In the genomic region with DNA sequence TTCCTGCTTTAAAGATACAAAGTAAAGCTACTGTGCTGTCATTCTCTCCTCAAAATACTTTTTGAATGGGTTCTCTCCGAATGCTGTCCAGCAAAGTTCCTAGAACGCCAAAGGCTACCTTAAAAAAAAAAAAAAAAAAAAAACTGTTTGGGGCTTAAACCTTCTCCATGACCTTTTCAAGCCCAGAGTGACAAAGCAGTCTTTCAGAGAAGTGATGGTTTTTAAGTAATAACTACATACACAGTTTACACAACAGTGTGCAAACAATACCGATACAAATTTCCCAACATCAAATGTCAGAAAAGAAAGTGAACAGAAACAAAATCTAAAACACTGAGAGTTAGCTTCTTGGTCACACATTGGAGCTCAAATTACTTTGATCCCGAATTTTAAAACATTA, we compare ENCODE assay signal across 9 mouse cellular contexts. TPM values are rescaled to one million over a fixed set of nuclear protein-coding genes. Genes with fewer than 3 reads are reported as not detected.
DNase-seq lines count a peak whose midpoint lies in the region; ATAC-seq lines count a peak whose summit lies in the region.
"Had no signal": no experiment of that assay in that cellular context is flagged by ENCODE, and none has a peak within 500 bp of the region (broad histone marks: within the 10 kb centered on the region; RNA-seq: fewer than 3 reads in every experiment).

No protein-coding gene starts in this region.

- 38% methylated on average over 4 of the region's 4 CpGs for WGBS in lung, embryonic 15.5 days
- WGBS in forebrain, embryonic 14.5 days: 58% methylated on average over 4 of the region's 4 CpGs
- WGBS in limb, embryonic 15.5 days: 49% methylated on average over 4 of the region's 4 CpGs
- WGBS in stomach, embryonic 14.5 days: 34% methylated on average over 4 of the region's 4 CpGs

- H3K36me3 ChIP-seq in lung, embryonic 15.5 days: 0 out of 2 replicates have a peak, but pooled peaks cover 2% of the 10 kb centered on the region
- peaks cover 6% of the 10 kb centered on the region for H3K36me3 ChIP-seq in forebrain, embryonic 14.5 days (ENCODE audit: control insufficient read depth, insufficient read depth, low read length)
- peaks cover 10% of the 10 kb centered on the region for H3K36me3 ChIP-seq in limb, embryonic 15.5 days
- H3K36me3 ChIP-seq in stomach, embryonic 14.5 days (ENCODE audit: control insufficient read depth, insufficient read depth, low read length): peaks cover 2% of the 10 kb centered on the region; the same call in 1 of the 2 replicates

- ATAC-seq in lung, embryonic 15.5 days (ENCODE audit: borderline replicate concordance, extremely low read depth, low FRiP score, low TSS enrichment): no peak
- no peak for ATAC-seq in forebrain, embryonic 14.5 days
- no peak for ATAC-seq in limb, embryonic 15.5 days (ENCODE audit: insufficient number of reproducible peaks, low FRiP score, low TSS enrichment, low read depth)
- ATAC-seq in stomach, embryonic 14.5 days (ENCODE audit: insufficient number of reproducible peaks, insufficient read depth, low FRiP score, low read depth): no peak

- H3K9ac ChIP-seq in lung, embryonic 15.5 days: peak overlapping the region; percentile 79; the same call in 1 of the 2 replicates
- no peak overlapping the region for H3K9ac ChIP-seq in forebrain, embryonic 14.5 days (ENCODE audit: low read length)
- H3K9ac ChIP-seq in limb, embryonic 15.5 days: no peak overlapping the region
- H3K9ac ChIP-seq in stomach, embryonic 14.5 days (replicated peaks; ENCODE audit: low read depth, low read length): no peak overlapping the region

- H3K27ac ChIP-seq in lung, embryonic 15.5 days: peak overlapping the region; percentile 99
- H3K27ac ChIP-seq in forebrain, embryonic 14.5 days (ENCODE audit: low read depth, low read length): no peak overlapping the region
- peak overlapping the region; percentile 22; the same call in 1 of the 2 replicates for H3K27ac ChIP-seq in limb, embryonic 15.5 days
- H3K27ac ChIP-seq in stomach, embryonic 14.5 days (ENCODE audit: low read length): peak overlapping the region; percentile 99; the same call in 1 of the 2 replicates

- DNase-seq in lung, postnatal 25 days (ENCODE audit: low spot score): no peak
- no peak for DNase-seq in forebrain, embryonic 14.5 days (ENCODE audit: low spot score)
- no peak for DNase-seq in ovary, adult 18-20 months (ENCODE audit: low spot score)
- no peak for DNase-seq in left cerebral cortex, postnatal 10 days (ENCODE audit: extremely low spot score in 1 of 2, low spot score in 2 of 2)
- DNase-seq in gastrocnemius, postnatal 36 days: no peak
- DNase-seq: cerebellum, adult 8-10 months had no signal

- peak overlapping the region; percentile 71; the same call in 1 of the 2 replicates for H3K4me3 ChIP-seq in lung, embryonic 15.5 days
- H3K4me3 ChIP-seq in forebrain, embryonic 14.5 days (ENCODE audit: low read depth, low read length): peak overlapping the region; percentile 62
- H3K4me3 ChIP-seq in limb, embryonic 15.5 days: peak overlapping the region; percentile 61
- peak overlapping the region; percentile 60; the same call in 1 of the 2 replicates for H3K4me3 ChIP-seq in stomach, embryonic 14.5 days (ENCODE audit: low read depth, low read length)

- peaks cover 6% of the 10 kb centered on the region; the same call in 1 of the 2 replicates for H3K4me1 ChIP-seq in lung, embryonic 15.5 days
- peaks cover 6% of the 10 kb centered on the region; the same call in 1 of the 2 replicates for H3K4me1 ChIP-seq in forebrain, embryonic 14.5 days (ENCODE audit: control insufficient read depth, insufficient read depth, low read length)
- H3K4me1 ChIP-seq in limb, embryonic 15.5 days: peaks cover 3% of the 10 kb centered on the region; the same call in 1 of the 2 replicates
- 0 out of 2 replicates have a peak, but pooled peaks cover 5% of the 10 kb centered on the region for H3K4me1 ChIP-seq in stomach, embryonic 14.5 days (ENCODE audit: control insufficient read depth, insufficient read depth, low read length)

- no peaks in the 10 kb centered on the region for H3K9me3 ChIP-seq in lung, embryonic 15.5 days
- no peaks in the 10 kb centered on the region for H3K9me3 ChIP-seq in forebrain, embryonic 14.5 days (replicated peaks; ENCODE audit: control insufficient read depth, low read length)
- H3K9me3 ChIP-seq in limb, embryonic 15.5 days: no peaks in the 10 kb centered on the region
- no peaks in the 10 kb centered on the region for H3K9me3 ChIP-seq in stomach, embryonic 14.5 days (ENCODE audit: control insufficient read depth, low read depth, low read length)

- intact Hi-C loops in left cerebral cortex, postnatal 10 days (cut with DNase I): loop anchor here (2.0 to 5.0 kb wide), 3 partner anchors 55 to 77 kb away; partner anchors contain the start of genes Ap4e1 and Trpm7
- intact Hi-C loops in gastrocnemius, postnatal 36 days (cut with DNase I): loop anchor here (2.0 to 5.0 kb wide), 2 partner anchors 34 to 55 kb away; partner anchors contain the start of gene Trpm7

- H3K27me3 ChIP-seq in lung, embryonic 15.5 days: no peaks in the 10 kb centered on the region
- H3K27me3 ChIP-seq in forebrain, embryonic 14.5 days (replicated peaks; ENCODE audit: control insufficient read depth, insufficient read depth, low read length): no peaks in the 10 kb centered on the region
- H3K27me3 ChIP-seq in limb, embryonic 15.5 days: no peaks in the 10 kb centered on the region
- H3K27me3 ChIP-seq in stomach, embryonic 14.5 days (ENCODE audit: control insufficient read depth, insufficient read depth, low read length): no peaks in the 10 kb centered on the region

- peak overlapping the region; percentile 65 for H3K4me2 ChIP-seq in lung, embryonic 15.5 days
- peak overlapping the region; percentile 71 for H3K4me2 ChIP-seq in forebrain, embryonic 14.5 days (ENCODE audit: low read length)
- peak overlapping the region; percentile 56 for H3K4me2 ChIP-seq in limb, embryonic 15.5 days
- peak overlapping the region; percentile 66 for H3K4me2 ChIP-seq in stomach, embryonic 14.5 days (replicated peaks; ENCODE audit: low read depth, low read length)

RNA-seq across cellular contexts. Expression of gene Sppl2a, which starts 1.3 kb away (rescaled TPM):
- polyA plus RNA-seq in lung, embryonic 15.5 days (2015; fragmentation: Nextera tagmentation; extraction: Ambion mirVana): 40.7 and 42.1 TPM in 2 replicates
- polyA plus RNA-seq in forebrain, embryonic 14.5 days (2014; fragmentation: Nextera tagmentation; extraction: Ambion mirVana): 54.5 and 59.9 TPM in 2 replicates
- 56.7 and 62.7 TPM in 2 replicates for polyA plus RNA-seq in limb, embryonic 15.5 days (2015; fragmentation: Nextera tagmentation; extraction: Ambion mirVana)
- 54.9 and 62.0 TPM in 2 replicates for polyA plus RNA-seq in stomach, embryonic 14.5 days (2014; fragmentation: Nextera tagmentation; extraction: Ambion mirVana)
- 10 to 100 TPM; 26.8 to 29.2 TPM for total RNA-seq in left cerebral cortex, postnatal 10 days (2021)
- 10 to 100 TPM; 64.2 to 64.3 TPM for total RNA-seq in gastrocnemius, postnatal 36 days (2021)

RNA-seq across cellular contexts. Expression of gene Trpm7, which starts 55.8 kb away (rescaled TPM):
- 40.8 and 45.1 TPM in 2 replicates for polyA plus RNA-seq in lung, embryonic 15.5 days (2015; fragmentation: Nextera tagmentation; extraction: Ambion mirVana)
- polyA plus RNA-seq in forebrain, embryonic 14.5 days (2014; fragmentation: Nextera tagmentation; extraction: Ambion mirVana): 26.4 and 34.4 TPM in 2 replicates
- polyA plus RNA-seq in limb, embryonic 15.5 days (2015; fragmentation: Nextera tagmentation; extraction: Ambion mirVana): 45.6 and 53.1 TPM in 2 replicates
- polyA plus RNA-seq in stomach, embryonic 14.5 days (2014; fragmentation: Nextera tagmentation; extraction: Ambion mirVana): 67.0 and 71.1 TPM in 2 replicates
- 10 to 100 TPM; 38.1 to 38.7 TPM for total RNA-seq in left cerebral cortex, postnatal 10 days (2021)
- 10 to 100 TPM; 21.7 to 30.7 TPM for total RNA-seq in gastrocnemius, postnatal 36 days (2021)
